Mouse (Mus musculus) ES-Bruce4 (cell line): ENCODE measurements around the gene Sp7. TPM values are rescaled to one million over a fixed set of nuclear protein-coding genes. Genes with fewer than 3 reads are reported as not detected.

Experiments used
- H3K27ac ChIP-seq: 2 replicates; pipeline ENCODE4 v1.5.1; 2012; ENCODE audit warnings: low read length, inconsistent platforms; ENCODE audit not compliant: insufficient read depth
- H3K27me3 ChIP-seq: 2 replicates; pipeline ENCODE4 v1.6.1; 2012; ENCODE audit warnings: mild to moderate bottlenecking, low read length, inconsistent platforms; ENCODE audit not compliant: control insufficient read depth, poor library complexity, insufficient read depth, severe bottlenecking
- H3K36me3 ChIP-seq: 2 replicates; pipeline ENCODE4 v1.6.1; 2012; ENCODE audit warnings: inconsistent platforms, mild to moderate bottlenecking, low read length, moderate library complexity; ENCODE audit not compliant: control insufficient read depth, poor library complexity, insufficient read depth, severe bottlenecking
- H3K4me1 ChIP-seq: one replicate; pipeline ENCODE4 v1.8.1; 2011; ENCODE audit warnings: low read length; ENCODE audit not compliant: control insufficient read depth, insufficient read depth
- H3K4me3 ChIP-seq: 2 replicates; pipeline ENCODE4 v1.5.1; 2011; ENCODE audit warnings: low read depth, mild to moderate bottlenecking, low read length
- H3K9ac ChIP-seq: 2 replicates; pipeline ENCODE4 v1.6.1; 2012; ENCODE audit warnings: low read depth, mild to moderate bottlenecking, inconsistent platforms; ENCODE audit not compliant: poor library complexity, severe bottlenecking
- H3K9me3 ChIP-seq: replicated peaks from 2 replicates; pipeline ENCODE4 v1.6.1; 2012; ENCODE audit warnings: mild to moderate bottlenecking, low read length, inconsistent platforms; ENCODE audit not compliant: control insufficient read depth, poor library complexity, insufficient read depth, severe bottlenecking
- CTCF ChIP-seq: IDR thresholded peaks from one replicate; pipeline ENCODE4 v1.8.1; 2011; ENCODE audit warnings: low read depth, low read length
- EP300 ChIP-seq: IDR thresholded peaks from 2 replicates; pipeline ENCODE4 v1.6.1; 2011; ENCODE audit warnings: low read depth, low read length; ENCODE audit not compliant: insufficient read depth
- POLR2A ChIP-seq: IDR thresholded peaks from one replicate; pipeline ENCODE4 v1.8.1; 2011; ENCODE audit warnings: low read length; ENCODE audit not compliant: insufficient read depth
- polyA plus RNA-seq: library from polyadenylated mRNA; stranded (reverse); fragments of >200 nt; gene quantifications from 2 replicates; pipeline ENCODE4 v1.2.4, GENCODE M21; 2011; ENCODE audit warnings: low read depth; ENCODE audit not compliant: missing spikeins, insufficient read depth, insufficient read length

Gene Sp7
- polyA plus RNA-seq, 1 experiment = not detected

GRCm38 (mm10) chr15:102362648-102363047 is 4.3 kb downstream of the Sp7 start:
- no peaks in the 10 kb centered on the region for H3K27me3 ChIP-seq
- no peak overlapping the region for H3K27ac ChIP-seq
- no peak overlapping the region for H3K9ac ChIP-seq
- H3K9me3 ChIP-seq = no peaks in the 10 kb centered on the region
- H3K36me3 ChIP-seq = no peaks in the 10 kb centered on the region
- H3K4me3 ChIP-seq = no peak overlapping the region
- peaks cover 3% of the 10 kb centered on the region for H3K4me1 ChIP-seq
- TF ChIP-seq EP300 (no peak), POLR2A (no peak), CTCF (no peak)

GRCm38 (mm10) chr15:102358834-102359233 is 8.1 kb downstream of the Sp7 start:
- Histone ChIP-seq H3K9ac (peak overlapping the region; percentile 4; the same call in 1 of the 2 replicates), H3K27ac (no peak overlapping the region), H3K27me3 (no peaks in the 10 kb centered on the region), H3K9me3 (no peaks in the 10 kb centered on the region), H3K4me3 (peak overlapping the region; percentile 55), H3K4me1 (no peaks in the 10 kb centered on the region), H3K36me3 (no peaks in the 10 kb centered on the region)
- TF ChIP-seq POLR2A = no peak
- TF ChIP-seq EP300 = no peak
- TF ChIP-seq CTCF = no peak

- Histone ChIP-seq H3K27me3 (no peaks in the 10 kb centered on the region), H3K36me3 (no peaks in the 10 kb centered on the region), H3K9ac (peak overlapping the region; percentile 4), H3K4me1 (no peaks in the 10 kb centered on the region), H3K27ac (no peak overlapping the region), H3K4me3 (peak overlapping the region; percentile 55), H3K9me3 (no peaks in the 10 kb centered on the region)
- TF ChIP-seq CTCF = peak; percentile 5
- TF ChIP-seq POLR2A = no peak
- TF ChIP-seq EP300 = no peak
Measured at GRCm38 (mm10) chr15:102358126-102358525, 8.9 kb downstream of the Sp7 start.

GRCm38 (mm10) chr15:102356501-102357325 is 10.3 kb downstream of the Sp7 start:
- H3K9ac ChIP-seq = peak overlapping the region; percentile 91
- H3K4me3 ChIP-seq = peak overlapping the region; percentile 74
- H3K4me1 ChIP-seq = no peaks in the 10 kb centered on the region
- no peaks in the 10 kb centered on the region for H3K9me3 ChIP-seq
- H3K27ac ChIP-seq = no peak overlapping the region
- H3K27me3 ChIP-seq = no peaks in the 10 kb centered on the region
- TF ChIP-seq EP300 = no peak
- H3K36me3 ChIP-seq = no peaks in the 10 kb centered on the region

- Histone ChIP-seq H3K9ac (peak overlapping the region; percentile 91), H3K27ac (no peak overlapping the region), H3K4me1 (no peaks in the 10 kb centered on the region), H3K4me3 (peak overlapping the region; percentile 74), H3K27me3 (no peaks in the 10 kb centered on the region), H3K9me3 (no peaks in the 10 kb centered on the region), H3K36me3 (no peaks in the 10 kb centered on the region)
- TF ChIP-seq EP300 (no peak), POLR2A (no peak)
Measured at GRCm38 (mm10) chr15:102355871-102356441, 11.0 kb downstream of the Sp7 start.
